Mouse (Mus musculus) G1E-ER4 (cell line): Measurements from ENCODE around the gene Ireb2. TPM values are rescaled to one million over a fixed set of nuclear protein-coding genes. Genes with fewer than 3 reads are reported as not detected.

Experiments used
- GATA1 ChIP-seq: IDR thresholded peaks from one replicate; pipeline ENCODE4 v1.8.0; 2012; ENCODE audit warnings: low read length, inconsistent platforms
- polyA plus RNA-seq: library from polyadenylated mRNA; stranded (reverse); fragments of >175 nt; gene quantifications from 2 replicates; pipeline ENCODE4 v1.2.3, GENCODE M21; 2012

Ireb2 gene
- polyA plus RNA-seq, 1 experiment, result 1.7 TPM

GRCm38 (mm10) chr9:54860526-54860925 is 3.1 kb upstream of the Ireb2 start:
- TF ChIP-seq GATA1, result no peak

- no peak for TF ChIP-seq GATA1
Observed at GRCm38 (mm10) chr9:54878759-54879158, 15.2 kb downstream of the Ireb2 start.

GRCm38 (mm10) chr9:54892111-54892510 is 28.5 kb downstream of the Ireb2 start:
- no peak for TF ChIP-seq GATA1

- no peak for TF ChIP-seq GATA1
Observed at GRCm38 (mm10) chr9:54897097-54897496, 33.5 kb downstream of the Ireb2 start.

- no peak for TF ChIP-seq GATA1
Observed at GRCm38 (mm10) chr9:54909446-54909845, 45.9 kb downstream of the Ireb2 start.

- TF ChIP-seq GATA1, result no peak
Observed at GRCm38 (mm10) chr9:54915576-54915975, 52.0 kb downstream of the Ireb2 start.

- TF ChIP-seq GATA1, result no peak
Observed at GRCm38 (mm10) chr9:54916401-54916800, 52.8 kb downstream of the Ireb2 start.

DNA sequence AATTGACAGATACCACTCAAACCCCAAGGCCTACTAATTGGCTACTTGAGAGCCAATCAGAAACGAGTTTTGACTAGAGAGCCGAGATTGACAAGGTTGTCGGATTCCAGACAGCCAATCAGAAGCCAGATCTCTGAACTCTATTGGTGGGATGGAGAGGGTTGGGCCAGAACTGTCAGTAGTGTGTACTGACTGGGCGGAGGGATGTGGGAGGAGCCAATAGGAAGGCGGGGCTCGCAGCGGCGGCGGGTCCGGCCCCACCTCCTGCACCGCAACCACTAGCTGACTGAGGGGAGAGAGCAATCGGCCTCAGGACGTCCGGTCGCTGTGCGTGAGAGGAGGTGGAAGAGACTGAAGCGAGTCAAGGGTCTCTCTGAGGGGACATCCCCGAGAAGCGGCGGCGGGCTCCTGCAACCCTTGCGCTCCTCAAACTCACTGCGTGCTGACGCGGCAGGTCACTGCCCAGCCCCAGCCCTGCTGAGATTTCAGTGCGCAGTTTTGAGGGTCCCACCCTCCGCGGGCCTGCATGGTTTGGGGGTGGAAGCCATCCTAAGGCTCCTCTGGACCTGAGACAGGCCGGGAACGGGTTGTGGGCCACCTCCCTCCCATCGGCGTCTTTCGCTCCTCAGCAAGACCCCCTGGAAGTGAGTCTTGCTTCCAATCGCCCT is 53.6 kb downstream of the Ireb2 start, which contains the start of gene Hykk:
Gene Hykk, plus strand, starts transcription at position 274 of the 668 bp plus-strand sequence.
- TF ChIP-seq GATA1, result no peak

DNA sequence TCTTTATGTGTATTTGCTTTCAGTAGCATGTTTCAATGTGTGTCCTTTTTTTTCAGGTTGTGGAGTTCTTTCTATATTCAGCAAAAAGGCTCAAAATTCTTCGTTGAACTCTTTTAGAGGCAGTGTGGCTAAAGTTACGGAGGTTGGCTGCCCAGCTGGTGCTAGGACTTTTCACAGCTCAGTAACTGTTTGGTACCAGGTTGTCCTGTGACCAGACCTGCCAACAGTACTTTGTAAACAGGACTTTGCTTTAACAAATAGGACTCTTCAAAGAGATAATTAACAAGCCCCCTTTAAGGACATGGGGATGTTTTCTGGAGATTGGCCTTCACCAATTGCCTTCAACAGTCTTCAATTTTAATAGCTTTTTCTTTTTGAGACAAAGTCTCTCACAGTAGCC is 54.6 kb downstream of the Ireb2 start:
- no peak for TF ChIP-seq GATA1

DNA sequence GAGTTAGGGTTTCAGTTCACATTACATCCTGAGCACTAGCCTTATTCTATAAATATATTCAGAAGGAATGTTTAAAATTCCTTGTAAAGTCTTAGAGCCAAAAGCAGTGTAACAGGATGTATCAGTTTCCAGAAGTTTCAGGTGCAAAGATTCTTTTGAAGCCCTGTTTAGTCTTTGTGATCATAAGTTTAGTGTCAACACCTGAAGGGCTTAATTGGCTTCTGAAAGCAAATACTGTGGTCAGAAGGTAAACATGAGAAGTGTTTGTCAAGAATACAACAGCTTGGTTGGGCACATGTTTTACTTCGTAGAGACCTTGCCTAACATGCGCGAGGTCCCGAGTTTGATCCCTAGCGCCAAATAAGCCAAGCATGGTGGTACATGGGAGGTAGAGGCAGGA is 55.2 kb downstream of the Ireb2 start:
- TF ChIP-seq GATA1, result no peak

GRCm38 (mm10) chr9:54919946-54920345 is 56.4 kb downstream of the Ireb2 start:
- no peak for TF ChIP-seq GATA1

DNA sequence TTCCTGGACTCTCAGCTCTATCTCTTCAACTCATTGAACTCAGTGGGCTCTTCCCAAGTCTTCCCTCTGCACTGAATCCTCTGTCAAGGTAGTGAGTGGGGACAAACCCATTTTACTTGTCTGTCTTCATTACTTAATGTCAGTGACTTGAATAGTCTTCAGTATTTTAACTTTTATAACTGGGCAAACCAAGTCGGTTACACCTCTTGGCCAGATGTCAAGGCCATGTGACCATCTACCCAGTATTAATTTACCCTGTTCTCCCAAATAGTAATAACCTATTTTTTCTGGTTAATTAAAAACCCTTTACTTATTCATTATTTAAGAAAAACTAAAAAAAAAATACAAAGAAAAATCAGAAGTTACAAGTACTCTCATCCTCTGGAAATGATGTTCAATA is 67.2 kb downstream of the Ireb2 start:
- no peak for TF ChIP-seq GATA1

DNA sequence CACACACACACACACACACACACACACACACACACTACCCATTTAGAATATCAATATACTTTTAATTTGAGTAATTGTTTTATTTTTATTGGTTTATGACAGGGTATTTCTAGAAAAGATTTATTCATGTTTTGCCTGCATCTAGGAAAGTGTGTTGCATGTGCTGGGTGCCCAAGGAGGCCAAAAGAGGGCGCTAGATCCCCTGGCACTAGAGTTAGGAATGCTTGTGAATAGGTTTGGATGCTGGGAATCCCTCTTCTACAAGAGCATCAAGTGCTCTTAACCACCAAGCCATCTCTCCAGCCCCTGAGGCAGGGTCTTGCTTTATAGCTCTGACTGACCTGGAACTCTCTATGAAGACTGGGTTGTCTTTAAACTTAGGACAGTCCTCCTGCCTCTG is 68.2 kb downstream of the Ireb2 start:
- no peak for TF ChIP-seq GATA1

DNA sequence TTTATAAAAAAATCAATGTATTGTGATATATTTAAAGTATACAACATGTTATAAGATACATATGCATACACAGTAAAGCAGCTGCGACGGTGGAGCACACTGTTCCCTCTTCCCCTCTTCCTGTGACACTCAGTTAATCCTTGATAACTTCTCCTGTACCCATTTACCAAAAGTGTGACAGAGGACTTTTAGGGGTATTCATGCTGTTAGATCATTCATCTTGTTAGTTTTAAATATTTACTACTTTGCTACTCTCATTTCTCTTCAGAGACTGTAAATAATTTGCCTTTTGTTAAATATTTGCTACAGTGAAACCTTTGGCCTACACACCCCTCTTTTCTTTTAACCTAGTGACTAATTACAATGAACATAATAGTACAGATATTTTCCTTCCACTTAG is 68.8 kb downstream of the Ireb2 start:
- TF ChIP-seq GATA1, result no peak

- TF ChIP-seq GATA1, result no peak
Observed at GRCm38 (mm10) chr9:54942071-54942470, 78.5 kb downstream of the Ireb2 start.

DNA sequence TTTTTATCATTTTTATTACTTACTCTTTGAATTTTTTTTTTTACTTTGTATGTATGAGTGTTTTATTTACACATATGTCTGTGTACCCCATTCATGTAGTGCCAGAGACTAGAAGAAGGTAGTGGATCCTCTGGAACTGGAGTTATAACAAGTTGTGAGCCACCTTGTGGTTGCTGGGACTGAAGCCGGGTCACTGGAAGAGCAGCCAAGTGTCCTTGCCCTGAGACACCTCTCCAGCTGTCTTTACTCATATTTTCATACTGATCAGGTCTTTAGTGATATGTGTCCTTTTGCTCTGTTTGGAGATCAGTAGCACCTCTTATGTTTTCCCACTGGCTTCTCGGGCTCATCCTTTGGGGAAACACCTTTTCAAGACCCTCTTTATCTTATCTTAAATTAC is 80.9 kb downstream of the Ireb2 start:
- TF ChIP-seq GATA1, result no peak

DNA sequence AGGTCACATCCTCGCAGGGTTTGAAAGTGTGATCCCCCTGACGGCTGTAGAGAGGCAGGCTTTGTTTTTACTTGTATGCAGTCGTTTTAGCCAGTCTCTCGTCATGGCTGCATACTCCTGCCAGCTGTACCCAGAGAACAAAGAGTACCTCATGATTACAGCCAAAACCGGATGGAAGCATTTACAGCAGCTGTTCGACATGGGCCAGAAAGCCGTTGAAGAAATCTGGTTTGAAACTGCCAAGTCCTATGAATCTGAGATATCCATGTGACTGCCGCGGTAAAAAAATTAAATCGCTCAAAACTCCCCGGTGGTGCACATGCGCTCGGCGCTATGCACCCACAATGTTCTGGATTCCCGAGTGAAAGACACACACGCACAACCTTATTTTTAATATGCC is 82.7 kb downstream of the Ireb2 start:
- no peak for TF ChIP-seq GATA1

DNA sequence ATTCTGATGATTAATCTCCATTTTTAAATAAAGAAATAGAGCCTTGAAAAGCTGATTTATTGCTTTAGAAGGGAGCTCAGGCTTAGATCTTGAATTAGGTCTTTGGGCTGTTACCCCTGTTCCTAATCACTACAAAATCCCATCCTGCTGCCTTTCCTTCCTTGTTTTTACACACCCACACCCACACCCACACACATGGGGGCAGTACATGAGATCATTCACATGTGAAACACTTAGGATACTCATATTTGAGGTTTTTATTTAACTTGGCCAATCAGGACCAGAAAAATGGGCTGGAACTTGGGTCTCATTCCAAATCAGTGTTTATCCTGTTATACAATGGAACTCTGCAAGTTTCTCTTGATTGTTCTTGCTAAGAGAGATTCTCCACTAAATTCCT is 85.9 kb downstream of the Ireb2 start:
- TF ChIP-seq GATA1, result no peak
